Mouse (Mus musculus) megakaryocyte, embryonic 14.5 days (primary cell): Measurements from ENCODE around the gene Itpr1.

ENCODE experiments used
- FLI1 ChIP-seq: IDR thresholded peaks from 2 replicates; pipeline ENCODE4 v1.6.1; 2012; ENCODE audit warnings: low read length, inconsistent platforms, mixed read lengths
- GATA1 ChIP-seq: IDR thresholded peaks from 3 replicates; pipeline ENCODE4 v1.6.1; 2012; ENCODE audit warnings: mixed read lengths, low read length, inconsistent platforms, borderline replicate concordance

- no peak for TF ChIP-seq GATA1
- TF ChIP-seq FLI1: no peak
Measured at GRCm38 (mm10) chr6:108351998-108352397, 139.1 kb downstream of the Itpr1 start.
